Mouse (Mus musculus) C2C12 (cell line): ENCODE data around the gene Sec16b. TPM values are rescaled to one million over a fixed set of nuclear protein-coding genes. Genes with fewer than 3 reads are reported as not detected.
A peak's percentile ranks its signal among the peaks of the same experiment; 100 is the strongest.

Experiments
- H3K27me3 ChIP-seq: one replicate; pipeline ENCODE4 v1.6.1; 2011; ENCODE audit not compliant: control insufficient read depth, insufficient read depth, insufficient read length
- H3K36me3 ChIP-seq: one replicate; pipeline ENCODE4 v1.6.1; 2011; ENCODE audit not compliant: control insufficient read depth, insufficient read depth
- H3K4me3 ChIP-seq: one replicate; pipeline ENCODE4 v1.5.1; 2011; ENCODE audit warnings: mild to moderate bottlenecking, control low read depth; ENCODE audit not compliant: poor library complexity, insufficient read depth, severe bottlenecking
- H3K79me2 ChIP-seq: one replicate; pipeline ENCODE4 v1.6.1; 2011; ENCODE audit not compliant: control insufficient read depth, insufficient read depth
- H3K79me3 ChIP-seq: one replicate; pipeline ENCODE4 v1.6.1; 2011; ENCODE audit warnings: low read depth, control low read depth
- H3ac ChIP-seq: one replicate; pipeline ENCODE3; 2011; ENCODE audit warnings: low read depth; ENCODE audit not compliant: control insufficient read depth, insufficient read length
- CEBPB ChIP-seq: IDR thresholded peaks from one replicate; pipeline ENCODE4 v1.6.1; 2011; ENCODE audit warnings: low read depth, mild to moderate bottlenecking, control low read depth, moderate library complexity
- CTCF ChIP-seq: IDR thresholded peaks from one replicate; pipeline ENCODE4 v1.5.1; 2011; ENCODE audit not compliant: control insufficient read depth, insufficient read depth, insufficient read length
- FOSL1 ChIP-seq: IDR thresholded peaks from one replicate; pipeline ENCODE4 v1.8.0; 2011; ENCODE audit warnings: mild to moderate bottlenecking, low read length; ENCODE audit not compliant: poor library complexity, insufficient read depth, severe bottlenecking
- MAX ChIP-seq: IDR thresholded peaks from one replicate; pipeline ENCODE4 v1.6.1; 2011; ENCODE audit warnings: mild to moderate bottlenecking, control low read depth
- MYOD1 ChIP-seq: IDR thresholded peaks from one replicate; pipeline ENCODE4 v1.6.1; 2011; ENCODE audit warnings: low read depth; ENCODE audit not compliant: control insufficient read depth, insufficient read length
- MYOG ChIP-seq: IDR thresholded peaks from one replicate; pipeline ENCODE4 v1.6.1; 2011; ENCODE audit not compliant: control insufficient read depth, insufficient read length; ENCODE audit errors: extremely low read depth
- USF1 ChIP-seq: IDR thresholded peaks from one replicate; pipeline ENCODE4 v1.6.1; 2011; ENCODE audit warnings: low read depth, mild to moderate bottlenecking, control low read depth, moderate library complexity
- polyA plus RNA-seq: library from polyadenylated mRNA; unstranded; fragments of >200 nt; fragmentation: generic; extraction: Trizol; gene quantifications from one replicate; pipeline ENCODE4 v1.2.1, GENCODE M21; 2012; ENCODE audit warnings: missing spikeins

Sec16b gene
- polyA plus RNA-seq, 1 experiment = 2.8 TPM

DNA sequence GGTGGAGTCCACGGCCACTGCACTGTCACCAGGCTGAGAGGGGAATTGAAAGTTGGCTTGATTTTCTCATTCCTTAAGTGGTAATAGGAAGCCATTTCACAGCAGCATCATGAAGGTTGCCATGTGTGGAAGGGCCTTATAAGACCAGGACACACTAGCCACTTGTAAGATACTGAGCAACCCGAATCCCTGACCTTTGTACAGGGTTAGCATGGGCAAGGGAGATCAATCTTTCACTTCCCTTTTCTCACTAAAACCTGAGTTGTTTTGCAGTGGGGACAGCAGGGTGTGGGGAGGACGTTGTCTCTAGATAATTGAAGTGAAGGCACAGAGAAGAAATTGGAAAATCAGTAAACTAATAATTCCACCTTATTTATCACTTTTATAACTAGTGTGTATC, 43.2 kb downstream of the Sec16b start:
- TF ChIP-seq USF1 (no peak), MYOD1 (no peak), MAX (no peak), MYOG (no peak), CEBPB (no peak)
- no peaks in the 10 kb centered on the region for H3K27me3 ChIP-seq
- H3K36me3 ChIP-seq = no peaks in the 10 kb centered on the region
- H3K79me2 ChIP-seq = no peaks in the 10 kb centered on the region
- no peak overlapping the region for H3K4me3 ChIP-seq
- H3ac ChIP-seq = no peak overlapping the region
- H3K79me3 ChIP-seq = no peaks in the 10 kb centered on the region

DNA sequence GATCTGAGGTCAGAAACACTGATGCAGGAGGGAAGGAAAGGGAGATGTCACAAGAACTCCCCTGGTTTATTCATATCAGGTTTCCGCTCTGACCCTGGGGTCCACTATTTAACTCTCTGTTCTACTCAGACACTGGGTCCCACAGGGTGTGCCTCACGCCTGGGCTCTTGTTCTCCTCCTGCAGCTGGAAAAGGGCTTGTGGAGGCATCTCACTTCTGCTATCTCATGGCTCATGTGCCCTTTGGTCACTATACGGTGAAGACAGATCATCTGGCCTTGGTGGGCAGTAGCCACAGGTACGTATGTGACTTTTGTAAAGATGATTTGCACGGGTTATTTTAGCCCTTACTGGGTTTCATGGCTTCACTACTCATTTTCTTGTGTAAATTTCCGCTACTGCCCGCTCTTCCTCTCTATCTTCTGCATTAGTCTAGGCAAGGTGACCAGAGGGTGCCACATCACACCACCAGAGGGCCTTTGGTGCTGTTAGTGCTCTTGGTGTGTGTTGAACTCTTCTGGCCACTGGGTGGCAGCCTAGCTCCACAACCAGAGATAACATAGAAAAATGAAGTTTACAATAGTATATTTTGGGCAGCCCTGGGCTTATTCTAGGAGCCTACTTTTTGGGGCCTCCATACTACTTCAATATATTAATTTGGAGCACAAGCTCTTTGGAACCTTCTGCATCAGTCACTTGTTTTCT, 46.4 kb downstream of the Sec16b start:
- H3K4me3 ChIP-seq = no peak overlapping the region
- no peaks in the 10 kb centered on the region for H3K79me2 ChIP-seq
- TF ChIP-seq CTCF = peak; percentile 91
- TF ChIP-seq USF1 = no peak
- no peak overlapping the region for H3ac ChIP-seq
- no peaks in the 10 kb centered on the region for H3K27me3 ChIP-seq
- no peaks in the 10 kb centered on the region for H3K36me3 ChIP-seq
- H3K79me3 ChIP-seq = no peaks in the 10 kb centered on the region

DNA sequence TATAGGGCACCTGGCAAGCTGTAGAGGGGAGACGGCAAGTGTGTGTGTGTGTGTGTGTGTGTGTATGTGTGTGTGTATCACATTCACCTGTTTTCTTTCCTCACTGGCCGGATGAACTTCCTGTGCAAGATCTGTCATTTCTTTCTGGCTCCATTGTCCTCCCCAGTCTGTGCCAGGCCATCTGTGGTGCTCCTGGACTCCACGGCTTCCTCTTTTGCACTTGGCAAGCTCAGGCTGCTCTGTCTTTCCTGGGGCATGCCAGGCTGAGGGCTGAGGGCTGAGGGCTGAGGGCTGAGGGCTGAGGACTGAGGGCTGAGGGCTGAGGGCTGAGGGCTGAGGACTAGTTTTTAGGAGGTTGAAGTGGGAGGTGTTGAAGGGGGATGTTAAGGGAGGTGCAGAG, 47.6 kb downstream of the Sec16b start:
- Histone ChIP-seq H3K36me3 (no peaks in the 10 kb centered on the region), H3ac (no peak overlapping the region), H3K79me3 (no peaks in the 10 kb centered on the region), H3K4me3 (no peak overlapping the region), H3K79me2 (no peaks in the 10 kb centered on the region), H3K27me3 (no peaks in the 10 kb centered on the region)
- TF ChIP-seq FOSL1 (no peak), MYOG (no peak), MAX (no peak), USF1 (no peak), MYOD1 (no peak), CTCF (no peak), CEBPB (no peak)

DNA sequence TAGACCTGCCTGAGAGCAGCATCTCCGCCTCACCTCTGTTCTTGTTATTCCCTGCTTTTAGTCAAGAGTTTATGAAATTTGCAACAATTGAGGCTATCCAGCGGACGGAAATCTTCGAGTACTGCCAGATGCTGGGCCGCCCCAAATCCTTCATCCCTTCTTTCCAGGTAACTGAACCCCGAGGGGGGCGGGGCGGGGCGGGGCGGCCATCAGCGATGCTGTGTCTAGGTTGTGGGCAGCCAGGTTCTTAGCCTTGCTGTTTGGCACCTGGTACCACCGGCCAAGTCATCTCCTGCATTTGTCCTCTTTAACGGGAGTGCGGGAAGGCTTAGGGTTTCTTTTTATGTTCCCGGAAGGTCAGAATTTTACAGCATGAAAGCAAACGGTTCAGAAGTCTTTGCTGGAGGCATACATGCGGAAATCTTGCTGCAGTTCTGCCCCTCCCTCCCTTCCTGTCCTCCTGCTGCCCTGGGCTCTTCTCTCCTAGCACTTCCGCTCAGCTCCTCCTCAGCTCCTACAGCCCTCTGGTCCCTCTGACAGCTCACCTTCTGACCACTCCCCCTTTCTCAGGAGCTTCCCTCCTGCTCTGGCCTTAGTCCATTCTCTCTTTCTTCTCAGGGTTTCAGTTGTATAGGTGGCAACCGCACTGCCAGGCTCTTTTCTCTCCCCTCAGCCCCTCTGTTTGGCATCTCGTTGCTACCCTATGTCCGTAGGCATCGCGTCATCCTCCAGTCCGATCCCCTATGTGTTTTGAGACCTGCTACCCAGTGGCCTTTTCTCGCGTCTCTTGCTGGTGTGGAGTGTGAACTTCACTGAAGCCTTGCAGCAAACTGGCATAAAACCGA, 48.4 kb downstream of the Sec16b start:
- no peak overlapping the region for H3ac ChIP-seq
- H3K27me3 ChIP-seq = no peaks in the 10 kb centered on the region
- H3K4me3 ChIP-seq = no peak overlapping the region
- H3K79me3 ChIP-seq = no peaks in the 10 kb centered on the region
- H3K36me3 ChIP-seq = no peaks in the 10 kb centered on the region
- TF ChIP-seq MAX (no peak), MYOD1 (no peak), USF1 (no peak), CEBPB (no peak), MYOG (no peak), FOSL1 (no peak), CTCF (no peak)
- no peaks in the 10 kb centered on the region for H3K79me2 ChIP-seq

DNA sequence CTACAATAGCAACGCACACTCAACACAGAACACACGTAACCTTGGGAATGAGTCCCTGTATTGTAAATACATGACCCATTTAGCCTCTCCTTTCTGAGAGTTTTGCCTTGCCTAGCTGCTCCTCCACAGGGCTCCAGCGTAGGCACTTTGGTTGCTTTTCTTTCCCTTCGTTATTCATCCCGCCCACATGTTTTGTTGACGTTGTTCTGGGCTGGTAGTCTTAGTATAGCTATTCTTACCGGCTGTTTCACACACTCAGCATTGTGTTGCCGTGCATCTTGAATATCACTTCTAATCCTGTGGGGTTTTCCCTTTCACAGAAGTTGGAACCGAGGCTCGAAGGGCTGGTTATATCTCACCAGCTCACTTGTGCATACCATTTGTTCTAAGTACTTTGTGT, 49.2 kb downstream of the Sec16b start:
- TF ChIP-seq CEBPB (no peak), FOSL1 (no peak), MYOD1 (no peak), MAX (no peak), MYOG (no peak), CTCF (no peak), USF1 (no peak)

DNA sequence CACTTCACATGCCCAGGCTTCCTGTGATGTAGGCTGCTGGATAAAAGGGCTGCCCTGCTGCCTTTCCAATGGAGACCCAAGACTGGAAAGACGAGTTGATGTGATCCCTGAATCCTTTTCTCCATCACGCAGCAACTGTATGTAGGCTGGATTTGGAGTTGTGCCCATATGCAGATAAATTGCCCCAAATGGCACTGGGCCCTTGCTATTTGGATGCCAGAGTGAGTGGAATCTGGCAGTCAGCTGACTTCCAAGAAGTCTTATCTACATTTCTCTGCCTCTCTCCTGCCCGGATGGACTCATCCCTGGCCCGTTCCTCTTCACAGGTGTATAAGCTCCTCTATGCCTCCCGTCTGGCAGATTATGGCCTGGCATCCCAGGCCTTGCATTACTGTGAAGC, 49.9 kb downstream of the Sec16b start:
- Histone ChIP-seq H3ac (no peak overlapping the region), H3K36me3 (no peaks in the 10 kb centered on the region), H3K27me3 (no peaks in the 10 kb centered on the region), H3K79me2 (no peaks in the 10 kb centered on the region), H3K4me3 (no peak overlapping the region), H3K79me3 (no peaks in the 10 kb centered on the region)
- TF ChIP-seq MAX = no peak
- no peak for TF ChIP-seq CTCF
- no peak for TF ChIP-seq MYOD1
- TF ChIP-seq FOSL1 = no peak
- TF ChIP-seq CEBPB = no peak
- no peak for TF ChIP-seq MYOG

More for the DNA sequence above, 49.2 kb downstream of the Sec16b start:
- Histone ChIP-seq H3K79me2 (no peaks in the 10 kb centered on the region), H3K27me3 (no peaks in the 10 kb centered on the region), H3K4me3 (no peak overlapping the region), H3K79me3 (no peaks in the 10 kb centered on the region), H3K36me3 (no peaks in the 10 kb centered on the region), H3ac (no peak overlapping the region)
